Mouse (Mus musculus): Measurements from ENCODE around the gene Nkapd1. TPM values are rescaled to one million over a fixed set of nuclear protein-coding genes. Genes with fewer than 3 reads are reported as not detected.
A peak's percentile ranks its signal among the peaks of the same experiment; 100 is the strongest.

Nkapd1 gene
- polyA plus RNA-seq, 1 experiment from 2014 or later, result 35.3 TPM

- no peaks in the 10 kb centered on the region for H3K27me3 ChIP-seq (ENCODE audit: control insufficient read depth, insufficient read depth, low read length)
- no peak for DNase-seq (ENCODE audit: low spot score)
- H3K4me3 ChIP-seq (ENCODE audit: low read depth, low read length), result no peak overlapping the region
- no peaks in the 10 kb centered on the region; the same call in none of the 2 replicates for H3K36me3 ChIP-seq (replicated peaks; ENCODE audit: control insufficient read depth, insufficient read depth, low read depth, low read length)
- H3K27ac ChIP-seq (replicated peaks; ENCODE audit: low read depth, low read length), result no peak overlapping the region
- no peaks in the 10 kb centered on the region for H3K9me3 ChIP-seq (replicated peaks; ENCODE audit: control insufficient read depth, low read length)
- no peak overlapping the region for H3K4me2 ChIP-seq (ENCODE audit: low read depth, low read length)
- no peaks in the 10 kb centered on the region; the same call in 1 of the 2 replicates for H3K4me1 ChIP-seq (ENCODE audit: control insufficient read depth, insufficient read depth, low read length)
- WGBS, result 91% methylated on average over 4 of the region's 4 CpGs
- ATAC-seq (replicated peaks; ENCODE audit: insufficient number of reproducible peaks, low FRiP score, low TSS enrichment, low read depth), result no peak
- no peak overlapping the region for H3K9ac ChIP-seq (replicated peaks; ENCODE audit: low read length)
These were observed 5.1 kb downstream of the Nkapd1 start for GRCm38 (mm10) chr9:50612115-50612514.

DNA sequence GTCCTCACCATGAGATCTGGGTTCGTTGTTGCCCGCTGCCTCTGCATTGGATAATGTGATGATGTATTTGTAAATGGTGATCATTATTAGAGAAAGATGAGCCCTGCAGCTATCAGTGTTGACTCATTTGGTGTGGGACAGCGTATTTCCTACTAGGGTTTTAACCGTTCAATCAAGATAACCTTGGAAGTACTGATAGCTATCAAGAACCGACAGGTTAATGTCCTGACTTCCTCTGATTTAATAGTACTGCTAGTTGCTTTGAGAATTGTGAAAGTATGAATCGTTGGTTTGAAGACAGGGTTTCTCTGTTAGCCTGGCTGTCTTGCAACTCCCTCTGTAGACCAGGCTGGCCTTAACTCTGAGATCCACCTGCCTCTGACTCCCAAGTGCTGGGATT, 12.9 kb downstream of the Nkapd1 start:
- H3K27ac ChIP-seq (replicated peaks; ENCODE audit: low read depth, low read length), result peak overlapping the region; percentile 70
- peak overlapping the region; percentile 85 for H3K9ac ChIP-seq (replicated peaks; ENCODE audit: low read length)
- 5% methylated on average over 6 of the region's 6 CpGs for WGBS
- peaks cover 3% of the 10 kb centered on the region; the same call in 1 of the 2 replicates for H3K4me1 ChIP-seq (ENCODE audit: control insufficient read depth, insufficient read depth, low read length)
- H3K27me3 ChIP-seq (ENCODE audit: control insufficient read depth, insufficient read depth, low read length), result no peaks in the 10 kb centered on the region
- ATAC-seq (replicated peaks; ENCODE audit: insufficient number of reproducible peaks, low FRiP score, low TSS enrichment, low read depth), result no peak
- H3K36me3 ChIP-seq (replicated peaks; ENCODE audit: control insufficient read depth, insufficient read depth, low read depth, low read length), result no peaks in the 10 kb centered on the region; the same call in none of the 2 replicates
- no peaks in the 10 kb centered on the region for H3K9me3 ChIP-seq (replicated peaks; ENCODE audit: control insufficient read depth, low read length)
- peak overlapping the region; percentile 87 for H3K4me3 ChIP-seq (ENCODE audit: low read depth, low read length)
- DNase-seq (ENCODE audit: low spot score), result peak; percentile 1
- peak overlapping the region; percentile 64 for H3K4me2 ChIP-seq (ENCODE audit: low read depth, low read length)

GRCm38 (mm10) chr9:50603998-50604324, 13.3 kb downstream of the Nkapd1 start:
- H3K27ac ChIP-seq (replicated peaks; ENCODE audit: low read depth, low read length), result peak overlapping the region; percentile 70
- H3K4me1 ChIP-seq (ENCODE audit: control insufficient read depth, insufficient read depth, low read length), result peaks cover 3% of the 10 kb centered on the region; the same call in 1 of the 2 replicates
- WGBS, result under 1% methylated on average over 24 of the region's 24 CpGs
- no peak for DNase-seq (ENCODE audit: low spot score)
- peak; percentile 84 for ATAC-seq (replicated peaks; ENCODE audit: insufficient number of reproducible peaks, low FRiP score, low TSS enrichment, low read depth)
- no peaks in the 10 kb centered on the region for H3K9me3 ChIP-seq (replicated peaks; ENCODE audit: control insufficient read depth, low read length)
- H3K27me3 ChIP-seq (ENCODE audit: control insufficient read depth, insufficient read depth, low read length), result no peaks in the 10 kb centered on the region
- no peaks in the 10 kb centered on the region; the same call in none of the 2 replicates for H3K36me3 ChIP-seq (replicated peaks; ENCODE audit: control insufficient read depth, insufficient read depth, low read depth, low read length)
- H3K9ac ChIP-seq (replicated peaks; ENCODE audit: low read length), result peak overlapping the region; percentile 85
- peak overlapping the region; percentile 87 for H3K4me3 ChIP-seq (ENCODE audit: low read depth, low read length)
- peak overlapping the region; percentile 64 for H3K4me2 ChIP-seq (ENCODE audit: low read depth, low read length)

- ATAC-seq (replicated peaks; ENCODE audit: insufficient number of reproducible peaks, low FRiP score, low TSS enrichment, low read depth), result peak; percentile 96
- Histone ChIP-seq H3K4me1 (ENCODE audit: control insufficient read depth, insufficient read depth, low read length) (peaks cover 3% of the 10 kb centered on the region; the same call in 1 of the 2 replicates), H3K36me3 (replicated peaks; ENCODE audit: control insufficient read depth, insufficient read depth, low read depth, low read length) (peaks cover 3% of the 10 kb centered on the region), H3K4me3 (ENCODE audit: low read depth, low read length) (peak within 1 kb of the TSS; percentile 87), H3K9ac (replicated peaks; ENCODE audit: low read length) (peak within 1 kb of the TSS; percentile 85), H3K9me3 (replicated peaks; ENCODE audit: control insufficient read depth, low read length) (no peaks in the 10 kb centered on the region), H3K4me2 (ENCODE audit: low read depth, low read length) (peak within 1 kb of the TSS; percentile 64), H3K27me3 (ENCODE audit: control insufficient read depth, insufficient read depth, low read length) (no peaks in the 10 kb centered on the region), H3K27ac (replicated peaks; ENCODE audit: low read depth, low read length) (peak within 1 kb of the TSS; percentile 70)
- DNase-seq (ENCODE audit: low spot score), result peak; percentile 98
- WGBS, result under 1% methylated on average over 48 of the region's 48 CpGs
These were observed 13.9 kb downstream of the Nkapd1 start, which contains the start of the genes Sdhd and Timm8b for GRCm38 (mm10) chr9:50603189-50603997. Sdhd (minus strand) TSS chr9:50603812. Timm8b (plus strand) TSS chr9:50603910.

- H3K4me2 ChIP-seq (ENCODE audit: low read depth, low read length), result peak overlapping the region; percentile 60
- H3K9me3 ChIP-seq (replicated peaks; ENCODE audit: control insufficient read depth, low read length), result no peaks in the 10 kb centered on the region
- H3K36me3 ChIP-seq (replicated peaks; ENCODE audit: control insufficient read depth, insufficient read depth, low read depth, low read length), result peaks cover 3% of the 10 kb centered on the region
- 0 out of 2 replicates have a peak overlapping the region, but pooled peaks have one; percentile 2 for H3K9ac ChIP-seq (replicated peaks; ENCODE audit: low read length)
- H3K27me3 ChIP-seq (ENCODE audit: control insufficient read depth, insufficient read depth, low read length), result no peaks in the 10 kb centered on the region
- ATAC-seq (replicated peaks; ENCODE audit: insufficient number of reproducible peaks, low FRiP score, low TSS enrichment, low read depth), result no peak
- WGBS, result 85% methylated on average over 7 of the region's 7 CpGs
- no peak overlapping the region for H3K27ac ChIP-seq (replicated peaks; ENCODE audit: low read depth, low read length)
- no peak for DNase-seq (ENCODE audit: low spot score)
- H3K4me3 ChIP-seq (ENCODE audit: low read depth, low read length), result peak overlapping the region; percentile 87
- H3K4me1 ChIP-seq (ENCODE audit: control insufficient read depth, insufficient read depth, low read length), result peaks cover 3% of the 10 kb centered on the region; the same call in 1 of the 2 replicates
These were observed 15.0 kb downstream of the Nkapd1 start for GRCm38 (mm10) chr9:50602055-50602845.

DNA sequence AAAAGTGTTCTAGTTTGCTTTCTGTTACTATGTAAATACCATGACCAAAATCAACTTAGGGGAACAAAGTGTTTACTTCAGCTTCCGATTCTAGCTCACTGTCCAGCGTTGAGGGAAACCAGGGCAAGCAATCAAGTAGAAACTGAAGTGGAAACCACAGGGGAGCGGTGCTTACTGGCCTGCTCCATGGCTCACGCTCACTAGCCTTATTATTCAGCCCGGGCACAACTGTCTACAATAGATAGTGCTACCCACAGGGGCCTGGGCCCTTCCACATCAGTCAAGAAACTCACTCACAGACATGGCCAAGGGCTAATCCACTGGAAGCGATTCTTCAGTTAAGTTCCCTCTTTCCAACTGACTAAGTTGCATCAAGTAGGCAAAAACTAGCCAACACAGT, 15.7 kb downstream of the Nkapd1 start:
- no peak for DNase-seq (ENCODE audit: low spot score)
- Histone ChIP-seq H3K4me3 (ENCODE audit: low read depth, low read length) (no peak overlapping the region), H3K4me1 (ENCODE audit: control insufficient read depth, insufficient read depth, low read length) (peaks cover 3% of the 10 kb centered on the region; the same call in 1 of the 2 replicates), H3K9ac (replicated peaks; ENCODE audit: low read length) (no peak overlapping the region), H3K36me3 (replicated peaks; ENCODE audit: control insufficient read depth, insufficient read depth, low read depth, low read length) (peaks cover 7% of the 10 kb centered on the region), H3K27me3 (ENCODE audit: control insufficient read depth, insufficient read depth, low read length) (no peaks in the 10 kb centered on the region), H3K27ac (replicated peaks; ENCODE audit: low read depth, low read length) (no peak overlapping the region), H3K4me2 (ENCODE audit: low read depth, low read length) (no peak overlapping the region), H3K9me3 (replicated peaks; ENCODE audit: control insufficient read depth, low read length) (no peaks in the 10 kb centered on the region)
- no peak for ATAC-seq (replicated peaks; ENCODE audit: insufficient number of reproducible peaks, low FRiP score, low TSS enrichment, low read depth)
- 93% methylated on average over 6 of the region's 6 CpGs for WGBS

DNA sequence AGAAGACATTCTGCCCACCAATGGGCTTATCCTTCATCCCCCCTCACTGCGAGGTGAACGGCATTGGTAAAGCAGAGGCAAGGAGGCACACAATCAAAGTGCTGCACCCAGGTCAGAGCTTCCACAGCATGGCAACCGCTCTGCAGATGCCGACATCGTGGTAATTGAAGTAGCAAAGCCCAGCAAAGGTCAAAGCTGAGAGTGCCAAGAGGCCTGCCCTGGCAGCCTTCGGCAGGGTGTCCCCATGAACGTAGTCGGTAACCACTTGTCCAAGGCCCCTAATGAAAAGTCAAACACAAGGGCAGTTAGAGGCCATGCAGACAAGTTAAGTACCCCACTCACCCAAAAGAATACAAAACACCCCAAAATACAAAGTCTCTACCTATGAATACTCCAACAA, 20.3 kb downstream of the Nkapd1 start:
- WGBS, result 91% methylated on average over 8 of the region's 8 CpGs
- no peak for DNase-seq (ENCODE audit: low spot score)
- H3K4me2 ChIP-seq (ENCODE audit: low read depth, low read length), result no peak overlapping the region
- no peaks in the 10 kb centered on the region for H3K27me3 ChIP-seq (ENCODE audit: control insufficient read depth, insufficient read depth, low read length)
- no peaks in the 10 kb centered on the region; the same call in 1 of the 2 replicates for H3K4me1 ChIP-seq (ENCODE audit: control insufficient read depth, insufficient read depth, low read length)
- H3K4me3 ChIP-seq (ENCODE audit: low read depth, low read length), result no peak overlapping the region
- H3K36me3 ChIP-seq (replicated peaks; ENCODE audit: control insufficient read depth, insufficient read depth, low read depth, low read length), result peaks cover 9% of the 10 kb centered on the region
- H3K27ac ChIP-seq (replicated peaks; ENCODE audit: low read depth, low read length), result no peak overlapping the region
- no peak for ATAC-seq (replicated peaks; ENCODE audit: insufficient number of reproducible peaks, low FRiP score, low TSS enrichment, low read depth)
- no peaks in the 10 kb centered on the region for H3K9me3 ChIP-seq (replicated peaks; ENCODE audit: control insufficient read depth, low read length)
- H3K9ac ChIP-seq (replicated peaks; ENCODE audit: low read length), result no peak overlapping the region

Measured in embryonic facial prominence, embryonic 11.5 days (tissue).